Mouse (Mus musculus): ENCODE measurements around the gene Atp2b1. TPM values are rescaled to one million over a fixed set of nuclear protein-coding genes. Genes with fewer than 3 reads are reported as not detected.

Gene Atp2b1
- polyA plus RNA-seq, 1 experiment: 15.3 TPM

DNA sequence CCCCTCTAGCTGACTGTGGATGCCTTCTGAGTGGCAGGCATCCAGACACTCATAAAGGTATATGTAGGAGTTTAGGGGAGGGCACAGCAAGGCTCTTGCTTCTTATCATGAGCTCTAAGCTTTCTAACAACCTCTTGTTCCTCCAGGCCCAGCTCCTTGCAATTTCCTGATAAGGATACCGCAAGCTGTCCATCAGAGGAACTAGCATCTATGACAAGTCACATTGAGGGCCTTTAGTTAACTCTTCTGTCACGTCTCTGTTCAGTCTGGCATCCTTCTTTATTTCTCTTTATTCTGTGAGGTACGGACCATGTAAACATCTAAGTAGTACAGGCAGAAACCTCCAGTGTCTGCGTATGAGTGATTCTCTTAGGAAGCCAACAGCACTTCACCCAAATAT is 8.2 kb upstream of the Atp2b1 start:
- TF ChIP-seq GATA1 (IDR thresholded peaks at IDR 0.05; ENCODE audit: low read length): peak; percentile 93

DNA sequence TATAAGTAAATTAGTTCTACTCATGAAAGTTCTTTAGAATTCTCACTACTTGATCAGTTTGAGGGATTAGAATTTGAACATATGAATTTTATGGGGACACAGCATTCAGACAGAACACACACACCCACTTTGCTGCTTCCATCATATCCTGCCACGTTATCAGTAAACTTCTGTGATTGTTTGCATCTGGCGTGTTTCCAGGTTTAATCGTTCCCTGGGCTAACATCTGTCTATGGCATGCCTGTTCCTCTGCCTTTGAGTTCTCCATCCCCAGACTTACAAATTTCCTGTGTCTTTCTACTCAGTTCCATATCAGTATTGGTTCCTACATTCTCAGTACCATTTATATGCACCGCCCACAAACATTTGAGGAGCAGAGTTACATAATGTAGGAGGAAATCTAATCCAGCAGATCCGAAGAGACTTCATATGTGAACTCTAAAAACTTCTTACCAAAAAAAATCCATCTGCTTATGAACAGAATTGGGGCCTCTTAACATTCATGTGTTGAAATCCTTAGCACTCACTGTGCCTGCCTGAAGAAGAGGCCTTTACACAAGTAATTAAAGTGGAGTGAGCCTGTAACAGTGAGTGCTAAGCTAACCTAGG is 7.2 kb upstream of the Atp2b1 start:
- TF ChIP-seq GATA1 (IDR thresholded peaks at IDR 0.05; ENCODE audit: low read length): peak; percentile 68

DNA sequence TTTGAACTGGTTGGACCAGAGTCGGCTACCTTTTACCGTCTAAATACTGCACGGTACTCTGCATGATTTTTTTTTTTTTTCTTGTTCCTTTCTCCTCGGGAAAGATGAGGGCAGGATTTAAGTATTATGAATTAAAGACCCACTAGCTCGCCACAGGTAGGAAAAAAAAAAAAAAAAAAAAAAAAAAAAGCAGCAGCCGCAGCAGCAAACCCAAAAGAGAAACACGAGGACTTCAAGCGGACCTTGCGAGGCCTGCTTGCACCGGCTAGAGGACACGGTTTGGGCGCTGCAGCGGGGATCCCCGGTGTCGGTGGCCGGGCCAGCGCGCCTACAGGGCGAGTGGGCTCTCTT is 621 bp upstream of the Atp2b1 start:
- TF ChIP-seq GATA1 (IDR thresholded peaks at IDR 0.05; ENCODE audit: low read length): no peak

GRCm38 (mm10) chr10:98914810-98915241 is 620 bp downstream of the Atp2b1 start:
- TF ChIP-seq GATA1 (IDR thresholded peaks at IDR 0.05; ENCODE audit: low read length): no peak

DNA sequence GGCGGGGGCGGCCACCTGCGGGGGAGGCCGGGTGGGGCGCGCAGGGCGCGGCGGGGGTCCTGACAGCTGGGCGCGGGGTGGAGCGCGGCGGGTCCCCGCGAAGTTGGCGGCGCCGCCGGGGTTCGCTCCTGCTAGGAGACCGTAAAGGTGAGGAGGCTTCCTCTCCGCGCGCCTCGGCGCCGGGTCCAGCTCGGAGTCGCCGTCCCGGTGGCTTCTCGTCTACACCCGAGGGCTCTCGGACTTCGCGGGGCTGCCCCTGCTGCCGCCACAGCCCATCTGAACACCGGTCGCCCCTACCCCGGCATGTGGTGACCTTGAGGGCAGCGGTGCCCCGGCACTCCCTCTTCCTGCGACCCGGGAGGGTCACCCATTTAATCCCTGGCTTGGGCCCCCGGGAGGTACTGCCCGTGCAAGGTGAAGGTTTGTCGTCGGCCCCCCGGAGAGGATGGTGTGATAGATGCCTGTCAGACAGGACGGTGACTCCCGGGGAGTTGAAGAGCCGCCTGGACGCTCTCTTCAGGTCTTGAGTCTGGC is 1.3 kb downstream of the Atp2b1 start:
- no peak for TF ChIP-seq GATA1 (IDR thresholded peaks at IDR 0.05; ENCODE audit: low read length)

- no peak for TF ChIP-seq GATA1 (IDR thresholded peaks at IDR 0.05; ENCODE audit: low read length)
These were observed 2.0 kb downstream of the Atp2b1 start for GRCm38 (mm10) chr10:98916011-98916780.

DNA sequence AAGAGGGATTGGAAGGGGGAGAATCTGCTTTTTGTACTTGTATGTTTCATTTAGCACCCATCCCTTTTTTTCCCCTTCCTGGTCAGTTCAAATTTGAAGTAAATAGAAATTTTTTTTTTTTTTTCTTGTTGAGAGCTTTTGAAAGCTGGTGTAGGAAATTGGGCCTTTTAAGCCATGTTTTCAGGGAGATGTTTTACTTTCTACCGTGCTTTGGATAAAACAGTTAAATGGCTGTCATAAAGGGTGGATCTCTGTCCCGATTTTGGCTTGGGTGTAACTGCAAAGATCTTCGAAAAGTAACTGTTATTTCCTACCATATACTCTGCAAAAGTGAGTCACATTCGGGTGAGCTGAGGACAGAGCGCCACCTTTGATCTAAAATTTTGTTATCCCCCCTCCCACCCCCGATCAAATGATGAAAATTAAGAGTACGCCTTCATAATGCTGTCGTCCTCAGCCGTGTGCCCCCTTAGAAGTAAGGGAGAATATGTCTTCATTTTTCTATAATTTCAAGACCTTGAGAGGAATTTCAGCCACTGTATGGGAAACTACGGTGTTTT is 2.7 kb downstream of the Atp2b1 start:
- no peak for TF ChIP-seq GATA1 (IDR thresholded peaks at IDR 0.05; ENCODE audit: low read length)

- no peak for TF ChIP-seq GATA1 (IDR thresholded peaks at IDR 0.05; ENCODE audit: low read length)
These were observed 10.9 kb downstream of the Atp2b1 start for GRCm38 (mm10) chr10:98925081-98925480.

GRCm38 (mm10) chr10:98926991-98927390 is 12.8 kb downstream of the Atp2b1 start:
- peak; percentile 3 for TF ChIP-seq GATA1 (IDR thresholded peaks at IDR 0.05; ENCODE audit: low read length)

DNA sequence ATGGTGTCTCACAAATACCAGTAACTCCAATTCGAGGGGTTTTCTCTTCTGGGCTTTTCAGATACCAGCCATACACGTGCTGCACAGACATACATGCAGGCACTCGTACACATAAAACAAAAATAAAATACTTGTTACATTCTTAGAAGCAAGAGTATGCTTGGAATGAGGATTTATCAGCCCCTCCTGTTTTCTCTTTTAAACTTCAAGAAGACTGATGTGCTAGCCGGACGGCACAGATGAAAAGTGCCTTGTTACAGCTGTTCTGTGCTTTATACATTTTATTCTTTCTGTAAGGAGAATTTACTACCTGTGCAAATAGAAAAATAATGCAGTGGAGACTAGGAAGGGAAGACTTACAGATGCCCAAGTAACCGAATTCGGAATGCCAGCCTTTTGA is 15.2 kb downstream of the Atp2b1 start:
- no peak for TF ChIP-seq GATA1 (IDR thresholded peaks at IDR 0.05; ENCODE audit: low read length)

GRCm38 (mm10) chr10:98930143-98930542 is 15.9 kb downstream of the Atp2b1 start:
- TF ChIP-seq GATA1 (IDR thresholded peaks at IDR 0.05; ENCODE audit: low read length): no peak

GRCm38 (mm10) chr10:98940137-98940536 is 25.9 kb downstream of the Atp2b1 start:
- TF ChIP-seq GATA1 (IDR thresholded peaks at IDR 0.05; ENCODE audit: low read length): no peak

DNA sequence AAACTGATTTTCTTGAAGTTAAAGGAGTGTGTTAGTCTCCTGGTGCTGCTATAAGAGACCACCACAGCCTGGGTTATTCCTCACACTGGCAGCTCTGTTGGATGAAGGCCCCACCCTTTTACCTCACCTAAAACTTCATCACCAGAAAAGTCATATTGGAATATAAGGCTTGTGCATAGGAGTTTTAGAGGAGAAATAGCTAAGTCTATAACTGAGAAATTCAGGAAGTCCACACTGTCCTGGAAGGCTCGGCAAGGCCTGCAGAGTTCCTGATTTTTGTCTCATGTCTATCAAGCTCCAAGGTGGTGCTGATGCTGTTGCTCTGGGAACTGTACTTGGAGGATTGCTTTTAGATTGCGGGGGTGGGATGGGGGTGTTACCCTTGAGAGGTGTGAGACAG is 26.6 kb downstream of the Atp2b1 start:
- TF ChIP-seq GATA1 (IDR thresholded peaks at IDR 0.05; ENCODE audit: low read length): no peak

DNA sequence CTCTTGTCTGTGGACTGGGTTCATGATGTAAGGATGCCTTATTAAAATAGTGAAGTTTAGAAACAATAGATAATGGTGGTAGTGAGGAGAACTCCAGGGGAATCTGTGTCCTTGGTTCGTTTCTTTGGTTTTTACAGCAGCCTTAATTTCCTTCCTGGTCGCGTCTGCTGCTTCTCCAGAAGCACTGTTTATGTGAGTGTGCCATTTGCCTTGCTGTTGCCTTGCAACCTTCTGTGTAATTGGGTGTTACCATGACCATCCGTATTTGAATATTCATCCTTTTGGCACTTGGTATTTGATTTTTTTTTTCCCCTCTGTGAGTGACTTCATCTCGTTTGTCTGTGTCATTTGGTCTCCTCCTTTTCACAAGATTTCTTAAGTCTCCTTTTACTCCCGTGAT is 27.8 kb downstream of the Atp2b1 start:
- TF ChIP-seq GATA1 (IDR thresholded peaks at IDR 0.05; ENCODE audit: low read length): no peak

GRCm38 (mm10) chr10:98942999-98943398 is 28.8 kb downstream of the Atp2b1 start:
- TF ChIP-seq GATA1 (IDR thresholded peaks at IDR 0.05; ENCODE audit: low read length): no peak

GRCm38 (mm10) chr10:98943894-98944293 is 29.7 kb downstream of the Atp2b1 start:
- TF ChIP-seq GATA1 (IDR thresholded peaks at IDR 0.05; ENCODE audit: low read length): no peak
